Mouse (Mus musculus) neural tube, embryonic 11.5 days (tissue): ENCODE data around the gene Ctdnep1. TPM values are rescaled to one million over a fixed set of nuclear protein-coding genes. Genes with fewer than 3 reads are reported as not detected.

ENCODE experiments used
- ATAC-seq: fragments of 200-750 bp; cut with Nextera tagmentation; 2 replicates; pipeline ENCODE4 v1.8.0; 2017; ENCODE audit warnings: moderate number of reproducible peaks, mild to moderate bottlenecking, moderate TSS enrichment, moderate library complexity; ENCODE audit not compliant: insufficient read depth, low FRiP score, low TSS enrichment
- DNase-seq: peaks from one replicate; pipeline ENCODE4 v3.0.0-alpha.2; 2015; ENCODE audit warnings: low spot score
- H3K27ac ChIP-seq: fragments of 300-500 bp; sonication (generic); 2 replicates; pipeline ENCODE4 v1.5.1; 2014; ENCODE audit warnings: low read depth, mild to moderate bottlenecking, low read length
- H3K27me3 ChIP-seq: fragments of 300-500 bp; sonication (generic); 2 replicates; pipeline ENCODE4 v1.6.1; 2014; ENCODE audit warnings: mild to moderate bottlenecking, low read length, mixed read lengths; ENCODE audit not compliant: control insufficient read depth, insufficient read depth
- H3K36me3 ChIP-seq: fragments of 300-500 bp; sonication (generic); 2 replicates; pipeline ENCODE4 v1.6.1; 2014; ENCODE audit warnings: mild to moderate bottlenecking, low read length, moderate library complexity, mixed read lengths; ENCODE audit not compliant: control insufficient read depth, insufficient read depth
- H3K4me1 ChIP-seq: fragments of 300-500 bp; sonication (generic); 2 replicates; pipeline ENCODE4 v1.6.1; 2014; ENCODE audit warnings: low read length, mixed read lengths; ENCODE audit not compliant: control insufficient read depth, insufficient read depth
- H3K4me2 ChIP-seq: fragments of 300-500 bp; sonication (generic); 2 replicates; pipeline ENCODE4 v1.6.1; 2014; ENCODE audit warnings: low read depth, mild to moderate bottlenecking, moderate library complexity
- H3K4me3 ChIP-seq: fragments of 300-500 bp; sonication (generic); 2 replicates; pipeline ENCODE4 v1.5.1; 2014; ENCODE audit warnings: low read depth, low read length
- H3K9ac ChIP-seq: fragments of 300-500 bp; sonication (generic); 2 replicates; pipeline ENCODE4 v1.6.1; 2014; ENCODE audit warnings: mild to moderate bottlenecking, low read length
- H3K9me3 ChIP-seq: fragments of 300-500 bp; sonication (generic); 2 replicates; pipeline ENCODE4 v1.6.1; 2016; ENCODE audit warnings: low read length; ENCODE audit not compliant: control insufficient read depth
- WGBS: fragments of 180-500 bp; shearing (Covaris S2); extraction: QIAGEN DNeasy Blood & Tissue Kit; methylation state at CpG from one replicate; pipeline ENCODE4 v1.1.7; 2014; 5-methylcytosine and 5-hydroxymethylcytosine counted together
- polyA plus RNA-seq: library from polyadenylated mRNA; unstranded; fragments of >200 nt; fragmentation: Nextera tagmentation; extraction: Ambion mirVana; gene quantifications from 2 replicates; pipeline ENCODE4 v1.2.1, GENCODE M21; 2014

The Ctdnep1 gene
- polyA plus RNA-seq, 1 experiment from 2014 or later: 23.3 TPM

DNA sequence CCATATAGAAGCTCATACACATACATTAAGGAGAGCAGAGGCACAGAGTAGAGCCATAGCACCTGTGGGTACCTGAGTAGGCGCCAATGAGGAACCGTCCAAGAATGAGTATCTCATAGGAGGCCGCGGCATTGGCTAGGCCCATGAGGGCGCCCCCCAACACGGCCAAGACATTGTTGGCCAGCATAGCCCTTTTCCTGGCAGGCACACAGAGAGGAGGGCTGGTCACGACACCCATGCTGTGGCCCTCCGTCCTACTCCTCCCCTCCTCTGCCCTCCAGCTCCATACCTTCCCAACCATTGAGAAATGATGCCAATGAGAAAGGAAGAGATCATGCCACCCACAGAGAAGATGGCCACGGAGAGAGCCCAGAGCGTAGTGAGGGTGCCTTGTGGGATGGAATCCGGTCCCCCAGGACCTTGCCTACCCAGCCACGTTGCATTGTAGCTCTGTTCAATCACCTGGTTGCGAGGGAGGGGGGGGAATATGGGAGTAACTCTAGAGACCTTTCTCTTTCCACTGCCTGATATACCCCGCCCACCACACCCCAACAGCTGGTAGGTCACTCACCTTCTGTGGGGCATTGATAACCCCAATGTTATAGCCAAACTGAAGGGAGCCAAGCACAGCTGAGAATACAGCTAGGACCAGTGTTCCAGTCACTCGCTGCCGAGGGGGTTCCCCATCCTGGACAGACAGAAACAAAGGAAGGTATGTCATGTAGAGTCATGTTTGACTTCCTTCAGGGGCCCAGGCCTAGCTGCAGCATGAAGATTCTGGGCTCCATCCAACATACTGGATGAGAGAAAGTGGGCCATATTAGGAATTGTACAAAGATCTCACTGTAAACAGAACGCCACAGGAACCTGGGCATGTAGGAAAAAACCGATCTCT lies 34.7 kb upstream of the Ctdnep1 start:
- DNase-seq (no peak), ATAC-seq (no peak)
- Histone ChIP-seq H3K36me3 (no peaks in the 10 kb centered on the region), H3K4me2 (peak overlapping the region; percentile 41), H3K9ac (no peak overlapping the region), H3K27me3 (no peaks in the 10 kb centered on the region), H3K4me1 (peaks cover 5% of the 10 kb centered on the region; the same call in 1 of the 2 replicates), H3K4me3 (0 out of 2 replicates have a peak overlapping the region, but pooled peaks have one; percentile 30), H3K9me3 (no peaks in the 10 kb centered on the region), H3K27ac (no peak overlapping the region)
- WGBS: 89% methylated on average over 18 of the region's 18 CpGs

DNA sequence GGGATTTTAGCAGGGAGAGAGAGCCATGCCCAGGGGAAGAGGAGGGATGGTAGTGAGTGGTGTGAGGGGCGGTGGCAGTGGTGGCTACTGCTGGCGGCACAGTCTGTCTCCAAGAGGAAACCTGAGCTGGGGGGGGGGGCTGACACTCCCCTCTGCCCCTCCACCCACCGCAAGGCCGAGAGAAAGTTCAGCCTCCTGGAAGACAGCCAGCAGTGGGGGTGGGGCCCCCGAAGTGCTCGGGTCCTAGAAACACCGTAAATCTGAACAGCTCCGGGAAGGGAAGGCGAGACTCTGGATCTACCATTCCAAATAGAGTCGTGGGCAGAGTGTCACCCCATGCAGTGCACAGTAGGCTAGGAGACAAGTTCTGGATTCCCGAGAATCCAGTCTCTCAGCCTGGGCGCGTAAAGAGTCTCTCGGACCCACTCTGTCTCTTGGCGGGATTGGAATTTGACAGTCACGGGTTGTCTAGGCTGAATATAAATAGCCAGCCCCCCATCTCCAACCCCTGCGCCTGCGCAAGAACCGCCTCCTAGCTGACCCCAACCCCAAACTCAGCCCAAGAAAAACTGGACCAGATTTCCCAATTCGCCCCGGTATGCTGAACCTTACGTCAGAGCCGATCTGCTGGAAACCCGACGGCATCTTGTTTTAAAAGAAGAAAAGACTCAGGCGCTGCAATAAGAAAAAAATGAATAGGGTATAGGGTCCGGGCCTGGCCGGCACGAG lies 33.5 kb upstream of the Ctdnep1 start:
- H3K4me1 ChIP-seq: peaks cover 5% of the 10 kb centered on the region; the same call in 1 of the 2 replicates
- H3K9me3 ChIP-seq: no peaks in the 10 kb centered on the region
- DNase-seq (peak; percentile 70), ATAC-seq (peak; percentile 32)
- peak overlapping the region; percentile 1; the same call in 1 of the 2 replicates for H3K27ac ChIP-seq
- peak overlapping the region; percentile 41 for H3K4me2 ChIP-seq
- peak overlapping the region; percentile 69; the same call in 1 of the 2 replicates for H3K9ac ChIP-seq
- no peaks in the 10 kb centered on the region for H3K36me3 ChIP-seq
- no peaks in the 10 kb centered on the region for H3K27me3 ChIP-seq
- peak overlapping the region; percentile 30 for H3K4me3 ChIP-seq
- whole genome bisulfite sequencing: 2% methylated on average over 29 of the region's 29 CpGs

DNA sequence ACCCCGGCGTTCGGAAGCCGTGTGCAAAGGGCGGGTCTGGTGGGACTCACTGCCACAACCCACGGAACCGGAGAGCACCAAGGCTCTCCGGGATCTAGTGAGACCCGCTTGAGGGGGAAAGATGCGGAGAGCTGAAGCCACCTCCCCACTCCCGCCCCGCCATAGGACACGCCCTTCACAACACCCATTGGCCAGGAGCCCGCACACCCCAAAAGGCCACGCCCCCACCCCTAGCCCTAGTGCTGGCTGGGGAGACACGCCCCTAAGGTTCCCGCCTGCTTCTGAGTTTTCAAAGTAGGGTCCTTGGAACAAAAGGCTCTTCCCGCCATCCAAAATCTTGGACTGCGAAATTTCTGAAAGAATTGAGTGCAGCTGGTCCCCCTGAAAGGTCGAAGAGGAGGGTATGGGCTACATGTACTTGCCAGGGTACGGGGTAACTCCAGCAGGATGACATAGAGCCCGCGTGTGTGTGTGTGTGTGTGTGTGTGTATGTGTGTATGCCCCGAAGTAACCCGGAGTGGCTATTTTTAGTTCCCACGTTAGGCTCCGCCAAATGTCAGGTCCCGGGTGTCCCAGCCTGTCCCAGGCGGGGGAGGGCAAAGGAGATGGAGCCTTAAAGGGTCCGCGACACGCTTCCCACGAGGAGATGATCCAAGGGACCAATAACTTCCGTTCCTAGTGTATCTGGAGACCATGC lies 32.7 kb upstream of the Ctdnep1 start, which contains the start of gene Slc2a4:
TSS of gene Slc2a4 (minus strand) at position 123 of the 697 bp plus-strand sequence.
- WGBS: 0% methylated on average over 34 of the region's 34 CpGs
- peak; percentile 94 for ATAC-seq

DNA sequence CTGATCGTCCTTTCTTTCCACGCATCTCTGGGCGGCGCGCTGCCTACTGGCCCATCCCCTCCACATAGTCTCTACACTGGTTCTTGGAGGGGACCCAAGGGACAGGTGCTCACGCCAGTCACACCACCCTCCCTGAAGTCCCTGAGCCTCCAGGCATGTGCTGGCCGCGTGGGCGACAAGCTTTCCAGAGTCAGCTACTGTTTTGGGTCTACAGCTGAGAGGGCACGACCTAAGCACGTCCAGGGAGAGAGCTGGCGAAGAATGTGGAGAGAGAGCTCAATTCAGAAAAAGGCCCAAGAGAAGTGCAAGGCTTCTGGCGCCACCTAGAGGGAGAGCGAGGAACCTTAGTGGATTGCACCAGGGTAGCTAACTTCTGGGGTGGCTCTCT lies 32.2 kb upstream of the Ctdnep1 start:
- H3K36me3 ChIP-seq: no peaks in the 10 kb centered on the region
- H3K4me2 ChIP-seq: peak overlapping the region; percentile 41
- H3K9ac ChIP-seq: peak overlapping the region; percentile 69
- H3K4me1 ChIP-seq: peaks cover 5% of the 10 kb centered on the region; the same call in 1 of the 2 replicates
- ATAC-seq (peak; percentile 54), DNase-seq (peak; percentile 88)
- under 1% methylated on average over 14 of the region's 14 CpGs for WGBS
- no peaks in the 10 kb centered on the region for H3K9me3 ChIP-seq
- H3K27me3 ChIP-seq: no peaks in the 10 kb centered on the region
- peak overlapping the region; percentile 75 for H3K27ac ChIP-seq
- H3K4me3 ChIP-seq: peak overlapping the region; percentile 30

More for the DNA sequence above, 32.7 kb upstream of the Ctdnep1 start, which contains the start of gene Slc2a4:
- Histone ChIP-seq H3K27ac (peak within 1 kb of the TSS; percentile 75), H3K27me3 (no peaks in the 10 kb centered on the region), H3K4me2 (peak within 1 kb of the TSS; percentile 41), H3K9me3 (no peaks in the 10 kb centered on the region), H3K4me3 (peak within 1 kb of the TSS; percentile 30), H3K4me1 (peaks cover 5% of the 10 kb centered on the region; the same call in 1 of the 2 replicates), H3K9ac (peak within 1 kb of the TSS; percentile 69), H3K36me3 (no peaks in the 10 kb centered on the region)
- DNase-seq: peak; percentile 95

DNA sequence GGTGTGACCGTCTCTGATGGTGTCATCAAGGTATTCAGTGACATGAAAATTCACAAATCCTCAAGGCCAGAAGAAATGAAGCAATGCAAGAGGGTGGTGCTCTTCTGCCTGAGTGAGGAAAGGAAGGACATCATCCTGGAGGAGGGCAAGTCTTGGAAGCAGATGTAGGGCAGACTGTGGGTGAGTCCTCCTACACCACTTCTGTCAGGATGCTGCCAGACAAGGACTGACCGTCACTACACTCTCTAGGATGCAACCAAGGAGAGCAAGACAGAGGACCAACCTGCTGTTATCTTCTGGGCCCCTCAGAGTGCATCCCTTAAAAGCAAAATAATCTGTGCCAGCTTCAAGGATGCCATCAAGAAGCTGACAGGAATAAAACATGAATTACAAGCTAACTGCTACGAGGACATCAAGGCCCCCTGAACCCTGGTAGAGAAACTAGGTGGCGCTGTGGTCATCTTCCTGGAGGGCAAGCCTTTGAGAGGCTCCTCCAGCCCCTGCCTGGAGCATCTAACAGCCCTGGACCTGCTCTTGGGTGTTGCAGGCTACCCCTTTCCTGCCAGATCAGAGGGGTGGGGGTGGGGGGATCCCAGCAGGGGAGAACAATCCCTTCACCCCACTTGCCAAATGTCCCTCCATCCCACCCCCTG lies 30.0 kb upstream of the Ctdnep1 start:
- Histone ChIP-seq H3K4me3 (no peak overlapping the region), H3K4me2 (no peak overlapping the region), H3K27me3 (no peaks in the 10 kb centered on the region), H3K36me3 (no peaks in the 10 kb centered on the region), H3K27ac (no peak overlapping the region), H3K9ac (no peak overlapping the region), H3K9me3 (no peaks in the 10 kb centered on the region), H3K4me1 (peaks cover 5% of the 10 kb centered on the region; the same call in 1 of the 2 replicates)
- 43% methylated on average over 4 of the region's 4 CpGs for WGBS
- DNase-seq (no peak), ATAC-seq (no peak)

DNA sequence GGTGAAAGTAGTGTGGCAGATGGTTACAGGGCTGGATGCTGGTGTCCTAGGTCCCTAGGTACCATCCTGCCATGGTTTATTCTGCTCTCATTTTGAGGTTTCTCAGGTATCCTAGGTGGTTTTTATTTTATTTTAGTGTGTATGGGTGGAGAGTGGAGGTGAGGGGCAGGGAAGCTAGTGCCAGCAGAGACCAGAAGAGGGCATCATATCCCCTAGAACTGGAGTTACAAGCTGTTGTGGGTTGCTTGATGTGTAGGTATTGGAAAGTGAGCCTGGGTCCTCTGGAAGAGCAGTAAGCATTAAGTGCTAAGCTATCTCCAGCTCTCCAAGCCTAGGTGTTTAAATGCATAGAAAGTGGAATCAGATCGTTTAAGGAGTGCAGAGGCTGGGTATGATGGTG lies 28.7 kb upstream of the Ctdnep1 start:
- Histone ChIP-seq H3K4me2 (no peak overlapping the region), H3K9ac (no peak overlapping the region), H3K4me3 (no peak overlapping the region), H3K27ac (no peak overlapping the region), H3K36me3 (no peaks in the 10 kb centered on the region), H3K4me1 (peaks cover 5% of the 10 kb centered on the region; the same call in 1 of the 2 replicates), H3K27me3 (no peaks in the 10 kb centered on the region), H3K9me3 (no peaks in the 10 kb centered on the region)
- no peak for ATAC-seq
- 48% methylated on average over 1 of the region's 1 CpGs for WGBS
- no peak for DNase-seq

DNA sequence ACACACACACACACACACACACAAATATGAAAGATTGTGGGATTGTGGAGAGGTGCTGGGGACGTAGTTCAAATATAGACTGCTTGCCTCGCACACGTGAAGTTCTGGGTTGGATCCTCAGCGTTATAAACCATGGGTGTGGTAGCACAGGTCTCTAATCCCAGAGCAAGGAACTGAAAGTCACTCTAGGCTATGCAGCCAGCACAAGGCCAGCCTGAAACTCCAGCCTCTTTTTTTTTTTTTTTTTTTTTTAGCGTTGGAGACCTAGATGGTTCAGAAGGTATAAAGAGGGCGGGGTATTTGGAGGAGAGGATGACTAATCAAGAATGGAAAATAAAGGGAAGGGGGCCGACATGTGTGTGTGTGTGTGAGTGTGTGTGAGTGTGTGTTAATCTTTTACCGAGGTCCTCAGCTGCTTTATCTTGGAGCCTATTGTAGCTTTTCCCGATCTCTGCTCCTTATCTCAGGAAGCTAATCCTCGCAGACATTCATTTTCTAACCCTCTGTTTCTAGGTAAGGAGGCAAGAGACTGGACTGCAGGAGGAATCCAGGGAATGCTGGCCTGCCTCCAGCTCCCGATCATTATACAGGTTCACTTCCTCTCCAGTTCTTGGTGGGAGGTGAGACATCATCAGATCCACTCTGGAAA lies 27.6 kb upstream of the Ctdnep1 start:
- H3K4me2 ChIP-seq: no peak overlapping the region
- no peaks in the 10 kb centered on the region for H3K27me3 ChIP-seq
- 71% methylated on average over 11 of the region's 11 CpGs for WGBS
- no peaks in the 10 kb centered on the region for H3K9me3 ChIP-seq
- no peak for ATAC-seq
- H3K4me3 ChIP-seq: no peak overlapping the region
- H3K4me1 ChIP-seq: peaks cover 4% of the 10 kb centered on the region; the same call in 1 of the 2 replicates
- H3K36me3 ChIP-seq: no peaks in the 10 kb centered on the region
- DNase-seq: no peak
- no peak overlapping the region for H3K27ac ChIP-seq
- H3K9ac ChIP-seq: no peak overlapping the region
